Mouse (Mus musculus) brain, adult 2 months (tissue): ENCODE data around the gene Hepacam2.
"Not testable (repeated sequence)": the region's sequence is repeated elsewhere in the genome, so short reads cannot be mapped to it uniquely, and the experiment has no call there.

Experiments used
- DNase-seq: peaks from one replicate; pipeline ENCODE4 v3.0.0; 2011; ENCODE audit warnings: low read depth, low spot score

Gene Hepacam2

DNA sequence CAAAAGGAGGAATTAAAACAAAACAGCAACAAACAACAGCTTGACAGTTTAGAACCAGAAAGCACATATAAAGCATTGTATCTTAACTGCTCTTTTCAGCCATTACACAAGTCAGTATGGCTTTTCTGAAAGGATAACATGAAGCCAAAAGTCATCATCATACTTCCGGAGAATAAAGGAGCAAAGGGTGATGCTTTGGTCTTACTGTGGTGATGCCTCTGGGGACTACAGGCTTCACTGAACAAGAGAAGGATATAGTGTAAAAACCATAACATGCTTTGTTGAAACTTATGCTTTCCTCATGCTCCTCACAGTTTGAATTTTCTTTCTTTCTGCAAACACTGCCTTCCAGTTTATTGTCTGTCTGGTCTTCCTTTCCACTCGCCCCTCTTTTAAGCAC lies 34.5 kb downstream of the Hepacam2 start:
- DNase-seq, result no peak

DNA sequence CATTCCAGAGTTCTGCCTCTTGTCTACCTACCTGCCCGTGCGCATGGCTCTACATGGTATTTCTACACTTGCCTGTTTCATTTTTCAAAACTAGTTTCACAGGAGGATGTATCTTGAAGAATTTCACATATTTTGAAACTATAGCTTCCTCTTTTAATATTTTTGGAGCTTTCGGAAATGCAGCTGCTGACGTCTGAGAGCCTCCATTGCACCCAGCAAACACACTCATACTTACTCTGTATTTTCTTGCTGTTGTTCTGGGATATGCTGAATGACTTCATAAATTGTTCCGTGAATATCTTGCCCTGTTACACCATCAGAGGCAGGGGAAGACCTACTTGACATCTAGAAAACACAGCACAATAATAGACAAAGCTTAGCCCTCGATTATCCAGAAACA lies 35.1 kb downstream of the Hepacam2 start:
- DNase-seq, result no peak

DNA sequence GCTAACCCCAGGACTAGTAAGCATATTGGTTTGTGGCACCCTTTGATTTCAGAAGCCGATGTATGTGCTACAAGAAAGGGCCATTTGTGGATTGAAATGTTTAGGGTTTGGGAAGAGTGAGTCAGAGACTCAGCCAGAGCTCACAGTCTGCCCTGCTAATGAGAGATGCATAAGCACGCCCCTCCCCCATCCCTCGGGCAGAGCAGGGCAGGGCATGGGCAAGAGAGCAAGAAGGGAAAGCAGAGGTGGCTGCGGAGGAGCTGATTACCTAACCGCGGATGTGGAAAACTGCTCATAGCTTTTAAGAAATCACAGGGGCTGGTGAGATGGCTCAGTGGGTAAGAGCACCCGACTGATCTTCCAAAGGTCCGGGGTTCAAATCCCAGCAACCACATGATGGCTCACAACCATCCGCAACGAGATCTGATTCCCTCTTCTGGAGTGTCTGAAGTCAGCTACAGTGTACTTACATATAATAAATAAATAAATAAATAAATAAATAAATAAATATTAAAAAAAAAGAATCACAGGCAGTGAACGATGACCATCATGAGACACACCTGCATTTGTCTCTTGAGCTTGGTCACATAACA lies 42.1 kb downstream of the Hepacam2 start:
- peak; percentile 7 for DNase-seq

DNA sequence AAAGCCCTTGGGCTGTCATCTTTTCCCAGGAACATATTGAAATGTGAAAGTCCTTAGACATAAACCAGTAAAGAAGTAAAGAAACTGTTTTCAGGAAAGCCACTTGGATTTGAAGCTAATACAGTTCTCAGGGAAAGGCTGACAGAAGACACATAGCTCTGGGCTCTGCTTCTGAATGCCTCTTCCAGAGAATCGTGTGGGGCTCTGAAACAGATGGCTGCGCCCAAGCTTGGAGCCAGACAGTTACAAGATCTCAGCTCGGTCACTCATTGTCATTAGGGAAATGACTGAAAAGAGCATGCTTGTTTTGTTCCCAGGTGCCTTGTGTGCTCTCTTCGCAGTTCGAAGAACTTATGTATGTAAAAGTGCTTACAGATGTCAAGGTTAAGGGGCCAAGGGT lies 43.7 kb downstream of the Hepacam2 start:
- DNase-seq, result no peak

DNA sequence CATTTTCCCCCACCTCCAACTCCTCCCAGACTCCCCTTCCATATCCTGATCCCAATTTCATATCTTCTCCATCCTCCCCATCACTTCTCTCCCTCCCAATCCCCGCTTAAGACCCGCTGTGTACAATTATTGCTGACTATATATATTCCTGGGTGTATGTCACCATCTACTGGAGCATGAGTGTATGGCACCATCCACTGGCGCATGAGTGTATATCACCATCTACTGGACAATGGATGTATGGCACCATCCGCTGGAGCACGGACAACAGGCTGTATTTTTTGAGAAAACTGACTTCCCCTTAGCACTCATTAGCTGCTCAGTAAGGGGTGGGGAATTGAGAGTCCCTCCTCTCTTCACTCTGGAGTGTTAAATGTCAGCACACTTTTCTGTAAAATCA lies 50.7 kb downstream of the Hepacam2 start:
- peak; percentile 76 for DNase-seq

DNA sequence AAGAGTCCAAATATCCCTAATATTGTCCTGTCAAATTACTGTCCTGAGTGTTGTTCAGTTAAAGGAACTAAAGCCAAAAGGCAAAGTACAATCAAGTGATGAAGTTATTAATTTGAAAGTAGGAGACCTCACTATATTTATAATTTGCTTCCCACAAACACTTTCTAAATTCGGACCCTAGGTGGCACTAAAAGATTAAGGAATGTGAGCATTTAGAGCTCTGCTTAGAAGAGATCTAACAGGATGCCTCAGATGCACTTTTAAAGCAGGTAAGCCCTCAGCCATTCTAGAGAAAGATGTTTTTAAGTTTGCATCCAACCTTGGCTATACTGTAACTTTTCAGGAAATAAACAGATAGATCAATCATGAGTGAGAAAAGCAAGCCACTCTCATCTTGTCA lies 54.2 kb downstream of the Hepacam2 start:
- DNase-seq, result peak; percentile 38

DNA sequence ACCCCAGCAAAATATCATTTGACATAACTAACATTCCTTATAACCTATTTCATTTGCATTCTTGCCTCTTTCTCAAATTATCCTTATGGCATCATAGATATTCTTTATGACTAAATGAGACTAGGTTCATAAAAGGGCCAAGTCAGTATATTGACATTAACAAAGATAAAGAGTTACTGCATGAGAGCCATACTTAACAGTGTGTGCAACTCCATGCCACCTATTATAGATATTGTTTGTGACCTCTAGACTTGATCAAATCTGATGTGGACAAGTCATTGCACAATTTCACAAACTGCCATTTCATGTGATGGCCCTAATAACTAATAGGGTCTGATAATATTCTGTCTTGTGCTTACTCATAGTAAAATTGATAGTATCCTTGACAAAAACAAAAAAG lies 62.0 kb downstream of the Hepacam2 start:
- no peak for DNase-seq

DNA sequence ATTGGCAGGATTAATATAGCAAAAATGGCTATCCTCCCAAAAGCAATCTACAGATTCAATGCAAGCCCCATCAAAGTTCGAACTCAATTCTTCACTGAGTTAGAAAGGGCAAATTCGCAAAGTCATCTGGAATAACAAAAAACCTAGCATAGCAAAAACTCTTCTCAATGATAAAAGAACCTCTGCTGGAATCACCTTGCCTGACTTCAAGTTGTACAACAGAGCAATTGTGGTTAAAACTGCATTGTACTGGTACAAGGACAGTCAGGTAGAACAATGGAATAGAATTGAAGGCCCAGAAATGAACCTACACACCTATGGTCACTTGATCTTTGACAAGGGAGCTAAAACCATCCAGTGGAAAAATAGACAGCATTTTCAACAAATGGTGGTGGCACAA lies 67.1 kb downstream of the Hepacam2 start:
- not testable (repeated sequence) for DNase-seq

DNA sequence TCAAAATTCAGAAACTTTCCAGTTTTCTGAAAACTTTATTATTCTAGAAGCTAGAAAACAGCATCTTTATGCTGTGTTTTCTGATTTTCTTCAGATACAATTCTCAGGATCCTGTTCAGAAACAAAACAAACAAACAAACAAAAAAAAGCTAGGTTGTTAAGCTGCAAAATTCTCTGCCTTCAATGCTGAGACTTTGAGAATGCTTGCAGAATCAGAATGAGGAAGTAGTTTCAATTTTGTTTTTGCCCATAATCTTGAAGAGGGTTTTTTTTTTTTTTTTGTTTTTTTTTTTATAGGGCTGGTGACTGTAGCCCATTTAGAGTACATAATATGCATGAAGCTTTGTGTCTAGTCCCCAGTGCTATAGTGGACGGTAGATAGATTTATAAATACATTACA lies 71.1 kb downstream of the Hepacam2 start:
- no peak for DNase-seq

DNA sequence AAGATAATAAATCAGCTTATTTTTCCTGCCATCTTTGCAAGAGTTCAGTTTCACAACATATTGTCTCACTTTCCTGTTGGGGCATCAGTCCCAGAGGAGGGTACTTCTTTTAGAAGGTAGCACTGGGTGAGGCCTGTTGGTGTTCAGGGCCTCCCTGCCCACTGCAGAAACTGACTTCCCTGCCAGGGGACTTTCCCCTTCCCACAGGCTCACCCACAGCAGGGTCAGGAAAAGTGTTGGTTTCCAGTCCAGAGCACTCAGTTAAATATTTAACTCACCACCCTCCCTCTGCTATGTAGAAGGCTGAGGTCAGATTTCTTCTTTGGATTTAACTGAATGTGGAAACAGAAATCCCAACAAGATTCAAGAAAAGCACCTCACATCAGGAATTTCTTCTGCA lies 72.8 kb downstream of the Hepacam2 start:
- not testable (repeated sequence) for DNase-seq

DNA sequence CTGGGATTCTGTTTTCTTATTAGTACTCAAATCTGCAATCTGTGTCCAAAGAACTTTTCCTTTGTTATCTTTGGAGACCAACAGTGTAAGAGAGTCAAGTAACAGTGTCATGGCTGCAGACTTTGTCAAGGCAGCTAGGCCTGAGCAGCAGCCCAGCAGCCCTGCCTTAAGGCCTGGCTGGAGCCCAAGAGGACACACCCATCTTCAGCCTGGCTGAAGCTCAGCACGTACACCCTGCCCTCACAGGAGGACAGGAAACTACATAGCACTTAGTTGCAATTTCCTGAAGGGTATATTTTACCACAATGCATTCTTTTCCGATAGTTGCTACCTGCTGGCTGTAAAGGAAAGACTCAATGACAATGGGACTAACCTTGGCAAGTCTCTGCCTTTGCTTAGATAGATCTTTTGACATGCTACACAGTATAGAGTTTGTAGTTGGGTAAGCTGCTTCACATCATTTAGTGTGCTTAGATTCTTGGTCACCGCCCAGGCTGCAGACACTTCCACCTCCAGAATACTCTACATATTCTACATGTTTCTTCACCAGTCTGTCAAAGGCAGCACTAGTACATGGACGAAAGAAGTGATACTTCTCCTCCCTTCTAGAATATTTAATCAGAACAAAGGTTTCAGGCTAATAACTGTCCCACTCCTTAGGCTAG lies 73.4 kb downstream of the Hepacam2 start:
- DNase-seq, result not testable (repeated sequence)
